Mouse (Mus musculus): Measurements from ENCODE around the gene Gnb5. TPM values are rescaled to one million over a fixed set of nuclear protein-coding genes. Genes with fewer than 3 reads are reported as not detected.
A peak's percentile ranks its signal among the peaks of the same experiment; 100 is the strongest.

The Gnb5 gene
- total and polyA plus RNA-seq, 2 experiments from 2014 or later: 96.0 to 104 TPM

DNA sequence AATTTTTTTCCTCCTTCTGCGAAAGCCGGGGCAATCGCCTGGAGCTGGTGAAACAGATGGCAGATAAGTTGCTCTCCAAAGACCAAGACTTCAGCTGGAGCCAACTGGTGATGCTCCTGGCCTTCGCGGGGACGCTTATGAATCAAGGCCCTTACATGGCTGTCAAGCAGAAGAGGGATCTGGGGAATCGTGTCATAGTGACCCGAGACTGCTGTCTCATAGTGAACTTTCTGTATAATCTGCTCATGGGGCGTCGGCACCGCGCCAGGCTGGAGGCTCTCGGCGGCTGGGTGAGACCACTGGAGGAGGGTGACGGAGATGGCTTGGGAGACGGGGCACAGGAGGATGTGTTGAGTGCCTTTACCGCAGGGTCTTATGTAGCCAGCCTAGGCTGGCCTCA is 42.0 kb downstream of the Gnb5 start:
- no peak for ATAC-seq
- no peak overlapping the region for H3K4me2 ChIP-seq (ENCODE audit: low read depth, low read length)
- H3K4me3 ChIP-seq (ENCODE audit: low read length): no peak overlapping the region
- H3K27ac ChIP-seq: no peak overlapping the region
- DNase-seq (ENCODE audit: low spot score): no peak
- 87% methylated on average over 17 of the region's 17 CpGs for WGBS
- no peaks in the 10 kb centered on the region for H3K27me3 ChIP-seq (ENCODE audit: insufficient read depth, low read length)
- no peaks in the 10 kb centered on the region for H3K4me1 ChIP-seq (ENCODE audit: insufficient read depth, low read length)
- no peak for TF ChIP-seq CTCF (IDR thresholded peaks at IDR 0.05; ENCODE audit: low read depth)
- no peaks in the 10 kb centered on the region for H3K9me3 ChIP-seq (ENCODE audit: low read length)
- no peak overlapping the region for H3K9ac ChIP-seq (replicated peaks; ENCODE audit: low read length)
- peaks cover 29% of the 10 kb centered on the region for H3K36me3 ChIP-seq (ENCODE audit: insufficient read depth, low read length)

DNA sequence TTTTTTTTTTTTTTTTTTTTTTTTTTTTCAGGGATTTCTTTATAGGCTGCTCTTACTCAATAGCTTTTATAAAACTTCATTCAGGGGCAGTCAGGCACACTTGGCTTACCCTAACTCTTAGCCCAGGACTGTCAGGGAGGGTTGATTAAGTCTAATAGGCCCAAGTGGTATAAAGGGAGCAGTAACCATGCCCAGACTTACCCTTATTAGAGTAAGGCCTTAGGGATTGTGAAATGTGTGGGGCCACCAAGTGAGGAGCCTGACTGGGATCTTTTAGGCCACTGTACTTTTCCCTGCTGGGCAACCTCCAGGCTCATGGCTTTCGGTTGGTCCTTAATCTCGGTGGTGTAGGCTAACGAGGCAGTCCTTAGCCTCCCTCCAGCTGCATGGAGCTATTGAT is 42.6 kb downstream of the Gnb5 start:
- Histone ChIP-seq H3K4me2 (ENCODE audit: low read depth, low read length) (no peak overlapping the region), H3K4me3 (ENCODE audit: low read length) (no peak overlapping the region), H3K27ac (no peak overlapping the region), H3K9me3 (ENCODE audit: low read length) (no peaks in the 10 kb centered on the region), H3K9ac (replicated peaks; ENCODE audit: low read length) (no peak overlapping the region), H3K4me1 (ENCODE audit: insufficient read depth, low read length) (no peaks in the 10 kb centered on the region), H3K36me3 (ENCODE audit: insufficient read depth, low read length) (peaks cover 23% of the 10 kb centered on the region; the same call in 1 of the 2 replicates), H3K27me3 (ENCODE audit: insufficient read depth, low read length) (no peaks in the 10 kb centered on the region)
- TF ChIP-seq CTCF (IDR thresholded peaks at IDR 0.05; ENCODE audit: low read depth): no peak
- ATAC-seq (no peak), DNase-seq (ENCODE audit: low spot score) (no peak)
- WGBS: 61% methylated on average over 3 of the region's 3 CpGs

DNA sequence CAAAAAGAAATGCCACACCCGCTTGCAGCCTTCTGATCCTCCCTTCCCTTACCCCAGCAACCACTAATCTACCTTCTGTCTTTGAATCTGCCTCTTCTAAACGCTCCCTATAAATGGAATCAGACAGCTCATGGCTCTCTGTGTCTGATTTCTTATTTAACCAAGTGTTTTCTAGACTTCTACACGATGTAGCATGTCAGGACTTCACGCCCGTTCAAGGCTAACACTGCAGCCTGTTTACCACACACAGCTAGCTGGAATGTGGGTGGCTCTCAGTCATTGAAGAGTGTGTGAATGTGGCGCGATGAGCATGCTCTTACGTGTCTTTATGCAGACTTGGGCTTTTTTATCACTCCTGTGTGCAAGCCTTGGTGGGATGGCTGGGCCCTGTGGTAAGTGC is 47.0 kb downstream of the Gnb5 start:
- H3K36me3 ChIP-seq (ENCODE audit: insufficient read depth, low read length): no peaks in the 10 kb centered on the region
- H3K27ac ChIP-seq: no peak overlapping the region
- H3K27me3 ChIP-seq (ENCODE audit: insufficient read depth, low read length): no peaks in the 10 kb centered on the region
- no peak for ATAC-seq
- no peak overlapping the region for H3K9ac ChIP-seq (replicated peaks; ENCODE audit: low read length)
- no peaks in the 10 kb centered on the region for H3K9me3 ChIP-seq (ENCODE audit: low read length)
- H3K4me2 ChIP-seq (ENCODE audit: low read depth, low read length): no peak overlapping the region
- WGBS: 72% methylated on average over 8 of the region's 8 CpGs
- no peak for TF ChIP-seq CTCF (IDR thresholded peaks at IDR 0.05; ENCODE audit: low read depth)
- H3K4me3 ChIP-seq (ENCODE audit: low read length): no peak overlapping the region
- H3K4me1 ChIP-seq (ENCODE audit: insufficient read depth, low read length): no peaks in the 10 kb centered on the region
- DNase-seq (ENCODE audit: low spot score): no peak

DNA sequence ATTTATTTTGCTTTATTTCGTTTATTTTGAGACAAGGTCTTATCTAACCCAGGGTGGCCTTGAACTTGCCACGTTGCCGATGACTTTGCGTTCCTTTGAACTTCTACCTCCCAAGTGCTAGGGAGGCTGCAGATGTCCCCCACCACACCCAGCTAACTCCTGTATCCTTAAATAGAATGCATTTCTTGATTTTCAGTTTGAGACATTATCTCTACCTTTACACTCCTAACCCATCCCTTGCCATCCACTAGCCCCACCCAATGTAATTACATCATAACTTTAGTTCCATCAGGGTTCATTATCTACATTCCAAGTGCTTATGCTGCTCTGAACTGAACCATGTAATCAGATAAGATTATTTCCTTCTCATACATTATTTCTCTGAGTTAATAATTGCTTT is 49.7 kb downstream of the Gnb5 start:
- TF ChIP-seq CTCF (IDR thresholded peaks at IDR 0.05; ENCODE audit: low read depth): no peak

DNA sequence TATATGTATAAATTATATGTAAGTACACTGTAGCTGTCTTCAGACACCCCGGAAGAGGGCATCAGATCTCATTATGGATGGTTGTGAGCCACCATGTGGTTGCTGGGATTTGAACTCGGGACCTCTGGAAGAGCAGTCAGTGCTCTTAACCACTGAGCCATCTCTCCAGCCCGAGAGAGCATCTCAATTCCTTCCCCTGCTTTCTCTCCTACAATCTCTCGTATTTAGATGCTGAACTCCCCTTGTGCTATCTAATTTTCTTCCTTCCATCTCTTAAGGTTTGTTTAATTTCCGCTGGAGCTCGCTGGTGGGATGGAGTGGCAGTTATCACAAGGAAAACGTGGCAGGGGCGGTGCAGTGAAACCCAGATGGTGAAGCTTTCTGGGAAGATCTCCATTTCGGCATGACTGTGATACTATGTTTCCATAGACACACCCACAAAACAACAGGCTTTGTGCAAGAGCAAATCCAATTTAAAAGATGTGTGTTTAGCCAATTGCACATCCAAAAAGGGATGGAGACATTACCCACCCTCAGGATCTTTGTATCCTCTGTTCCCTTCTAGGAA is 51.1 kb downstream of the Gnb5 start:
- Histone ChIP-seq H3K27ac (no peak overlapping the region), H3K4me1 (ENCODE audit: insufficient read depth, low read length) (no peaks in the 10 kb centered on the region), H3K9ac (replicated peaks; ENCODE audit: low read length) (no peak overlapping the region), H3K4me2 (ENCODE audit: low read depth, low read length) (no peak overlapping the region), H3K4me3 (ENCODE audit: low read length) (no peak overlapping the region), H3K9me3 (ENCODE audit: low read length) (no peaks in the 10 kb centered on the region), H3K36me3 (ENCODE audit: insufficient read depth, low read length) (no peaks in the 10 kb centered on the region), H3K27me3 (ENCODE audit: insufficient read depth, low read length) (no peaks in the 10 kb centered on the region)
- no peak for TF ChIP-seq CTCF (IDR thresholded peaks at IDR 0.05; ENCODE audit: low read depth)
- ATAC-seq (no peak), DNase-seq (ENCODE audit: low spot score) (no peak)
- 75% methylated on average over 9 of the region's 9 CpGs for WGBS

More for the DNA sequence above, 49.7 kb downstream of the Gnb5 start:
- no peak overlapping the region for H3K4me3 ChIP-seq (ENCODE audit: low read length)
- no peaks in the 10 kb centered on the region for H3K27me3 ChIP-seq (ENCODE audit: insufficient read depth, low read length)
- WGBS: 87% methylated on average over 4 of the region's 4 CpGs
- no peak overlapping the region for H3K27ac ChIP-seq
- H3K4me2 ChIP-seq (ENCODE audit: low read depth, low read length): no peak overlapping the region
- no peaks in the 10 kb centered on the region for H3K4me1 ChIP-seq (ENCODE audit: insufficient read depth, low read length)
- no peak overlapping the region for H3K9ac ChIP-seq (replicated peaks; ENCODE audit: low read length)
- no peaks in the 10 kb centered on the region for H3K36me3 ChIP-seq (ENCODE audit: insufficient read depth, low read length)
- no peaks in the 10 kb centered on the region for H3K9me3 ChIP-seq (ENCODE audit: low read length)
- DNase-seq (ENCODE audit: low spot score): no peak
- ATAC-seq: no peak

DNA sequence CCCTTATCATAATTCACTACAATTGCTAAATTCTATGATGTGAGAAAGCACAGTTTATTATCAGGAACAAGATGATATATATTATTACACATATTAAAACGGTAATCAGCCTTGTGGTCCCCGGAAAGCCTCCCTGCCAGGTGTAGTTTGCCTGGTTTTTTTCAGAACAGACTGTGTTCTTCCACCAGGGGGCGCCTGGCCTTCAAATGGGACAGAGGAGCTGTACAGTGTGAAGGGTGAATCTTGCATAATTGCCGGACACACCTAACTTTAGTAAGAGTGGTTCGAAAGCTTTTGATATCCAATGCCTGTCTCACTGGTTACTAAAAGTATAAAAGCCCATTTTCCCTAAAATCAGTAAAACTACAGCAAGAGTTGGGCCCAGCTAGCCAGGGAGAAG is 55.6 kb downstream of the Gnb5 start:
- no peaks in the 10 kb centered on the region for H3K9me3 ChIP-seq (ENCODE audit: low read length)
- H3K27ac ChIP-seq: no peak overlapping the region
- ATAC-seq (peak; percentile 63; the same call in 1 of the 2 replicates), DNase-seq (ENCODE audit: low spot score) (peak; percentile 77)
- no peak overlapping the region for H3K4me2 ChIP-seq (ENCODE audit: low read depth, low read length)
- peak; percentile 84 for TF ChIP-seq CTCF (IDR thresholded peaks at IDR 0.05; ENCODE audit: low read depth)
- H3K27me3 ChIP-seq (ENCODE audit: insufficient read depth, low read length): no peaks in the 10 kb centered on the region
- no peak overlapping the region for H3K4me3 ChIP-seq (ENCODE audit: low read length)
- H3K9ac ChIP-seq (replicated peaks; ENCODE audit: low read length): no peak overlapping the region
- 37% methylated on average over 5 of the region's 5 CpGs for WGBS
- H3K4me1 ChIP-seq (ENCODE audit: insufficient read depth, low read length): no peaks in the 10 kb centered on the region
- H3K36me3 ChIP-seq (ENCODE audit: insufficient read depth, low read length): no peaks in the 10 kb centered on the region

DNA sequence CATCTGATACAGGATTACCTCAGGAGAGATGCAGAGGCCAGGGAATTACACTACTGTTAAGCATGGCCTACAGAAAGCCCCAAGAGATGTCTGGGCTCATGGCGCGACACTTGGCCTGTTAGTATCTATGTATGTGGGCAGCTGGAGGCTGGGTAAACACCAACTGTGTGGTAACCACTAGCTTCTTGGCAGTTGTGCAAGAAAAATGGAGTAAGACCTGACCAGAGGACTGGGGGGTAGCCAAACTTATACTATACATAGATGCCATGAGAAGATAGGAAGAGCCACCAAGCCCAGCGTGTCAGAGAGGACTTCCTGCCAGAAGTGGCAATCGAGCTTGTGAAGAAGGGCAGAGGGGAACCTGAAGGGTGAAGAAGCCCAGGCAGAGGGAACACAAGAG is 56.1 kb downstream of the Gnb5 start:
- 88% methylated on average over 4 of the region's 4 CpGs for WGBS
- Histone ChIP-seq H3K4me1 (ENCODE audit: insufficient read depth, low read length) (no peaks in the 10 kb centered on the region), H3K27me3 (ENCODE audit: insufficient read depth, low read length) (no peaks in the 10 kb centered on the region), H3K36me3 (ENCODE audit: insufficient read depth, low read length) (no peaks in the 10 kb centered on the region), H3K4me3 (ENCODE audit: low read length) (no peak overlapping the region), H3K27ac (no peak overlapping the region), H3K9ac (replicated peaks; ENCODE audit: low read length) (no peak overlapping the region), H3K4me2 (ENCODE audit: low read depth, low read length) (no peak overlapping the region), H3K9me3 (ENCODE audit: low read length) (no peaks in the 10 kb centered on the region)
- DNase-seq (ENCODE audit: low spot score) (no peak), ATAC-seq (no peak)
- no peak for TF ChIP-seq CTCF (IDR thresholded peaks at IDR 0.05; ENCODE audit: low read depth)

Data from hindbrain, postnatal 0 days (tissue).